Mouse (Mus musculus) G1E (cell line): Measurements from ENCODE around the gene Slc16a12. TPM values are rescaled to one million over a fixed set of nuclear protein-coding genes. Genes with fewer than 3 reads are reported as not detected.

ENCODE experiments used
- ATAC-seq: 2 replicates; pipeline ENCODE4 v1.8.0; 2016; ENCODE audit warnings: mild to moderate bottlenecking; ENCODE audit not compliant: insufficient number of reproducible peaks, poor library complexity, low FRiP score, severe bottlenecking; ENCODE audit errors: extremely low read depth
- DNase-seq: peaks from one replicate; pipeline ENCODE4 v3.0.0; 2012; ENCODE audit warnings: low spot score
- H3K27me3 ChIP-seq: 2 replicates; pipeline ENCODE4 v1.6.1; 2012; ENCODE audit warnings: mild to moderate bottlenecking, low read length, inconsistent platforms; ENCODE audit not compliant: insufficient read depth
- H3K36me3 ChIP-seq: replicated peaks from 2 replicates; pipeline ENCODE3; 2012; ENCODE audit warnings: mild to moderate bottlenecking, inconsistent platforms
- H3K4me1 ChIP-seq: 2 replicates; pipeline ENCODE4 v1.6.1; 2012; ENCODE audit warnings: low read depth, low read length, inconsistent platforms, mixed read lengths; ENCODE audit not compliant: insufficient read depth
- H3K4me3 ChIP-seq: 2 replicates; pipeline ENCODE4 v1.5.1; 2012; ENCODE audit warnings: low read depth, mild to moderate bottlenecking, inconsistent platforms, low read length, moderate library complexity, mixed read lengths
- H3K9me3 ChIP-seq: replicated peaks from 2 replicates; pipeline ENCODE4 v1.6.1; 2012; ENCODE audit warnings: inconsistent platforms
- CTCF ChIP-seq: IDR thresholded peaks from 2 replicates; pipeline ENCODE4 v1.5.1; 2012; ENCODE audit warnings: low read depth, low read length, inconsistent platforms, mixed read lengths
- GATA1 ChIP-seq: IDR thresholded peaks from 2 replicates; pipeline ENCODE4 v1.6.1; 2012; ENCODE audit warnings: borderline replicate concordance, low read length, inconsistent platforms, mixed read lengths
- GATA2 ChIP-seq: IDR thresholded peaks from 2 replicates; pipeline ENCODE4 v1.6.1; 2012; ENCODE audit warnings: low read depth, low read length, inconsistent platforms, borderline replicate concordance
- POLR2AphosphoS5 ChIP-seq: IDR thresholded peaks from 2 replicates; pipeline ENCODE4 v1.6.1; 2012; ENCODE audit warnings: low read depth, low read length, inconsistent platforms; ENCODE audit not compliant: insufficient replicate concordance
- TAL1 ChIP-seq: conservative IDR thresholded peaks from 2 replicates; pipeline ENCODE4 v1.6.1; 2012; ENCODE audit warnings: low read depth, low read length, inconsistent platforms, mixed read lengths
- polyA plus RNA-seq: library from polyadenylated mRNA; stranded (reverse); fragments of >175 nt; gene quantifications from 2 replicates; pipeline ENCODE4 v1.2.3, GENCODE M21; 2012
- total RNA-seq, 2 experiments: library from RNA; stranded (forward) in 1 of 2; stranded (reverse) in 1 of 2; fragments of 200-1000 nt in 1 of 2; fragments of >200 nt in 1 of 2; fragmentation: Nextera tagmentation in 1 of 2; gene quantifications; 2 replicates each; pipeline ENCODE4 v1.2.3; 2014 to 2017

The Slc16a12 gene
- not detected in 2 replicates for total RNA-seq (2014; fragmentation: Nextera tagmentation)
- 0.11 and 0.17 TPM in 2 replicates for total RNA-seq (2017)
- polyA plus RNA-seq = not detected in 2 replicates

DNA sequence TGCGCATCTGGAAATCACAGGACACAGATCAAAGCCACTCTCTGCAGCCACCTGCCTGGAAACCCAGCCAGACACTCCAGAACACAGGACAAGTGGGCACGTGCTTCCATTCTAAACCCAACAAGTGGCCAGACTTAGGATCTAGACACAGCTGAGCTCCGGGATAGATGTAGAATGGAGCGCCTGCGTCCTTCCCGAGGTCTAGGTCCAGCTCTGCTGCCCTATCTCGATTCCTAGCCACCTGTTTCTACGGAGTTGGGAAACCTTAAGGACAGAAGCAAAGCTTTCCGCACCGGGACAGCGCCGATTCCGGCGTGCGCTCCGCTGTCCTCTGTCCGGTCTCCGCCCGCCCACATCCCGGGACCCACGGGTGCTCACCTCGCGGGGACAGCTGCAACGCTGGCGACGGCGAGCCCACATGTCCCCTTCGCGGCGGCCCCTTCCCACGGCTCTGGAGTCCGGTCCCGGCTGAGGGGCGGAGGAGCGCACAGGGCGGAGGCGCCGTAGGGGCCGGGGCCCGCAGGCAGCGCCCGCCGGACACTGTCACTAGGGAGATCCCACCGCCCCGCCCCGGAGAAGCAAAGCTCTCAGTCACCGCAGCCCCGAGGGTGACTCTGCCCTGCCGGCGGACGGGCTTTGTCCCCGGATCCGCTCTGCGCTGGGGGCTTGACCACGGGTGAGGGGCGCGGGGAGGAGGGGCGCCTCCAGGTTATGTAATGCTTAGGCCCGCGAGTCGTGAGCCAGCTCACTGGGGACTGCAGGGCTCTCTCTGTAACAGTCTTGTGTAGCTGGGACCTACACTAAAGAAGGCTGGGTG lies at the start of gene Slc16a12:
TSS of gene Slc16a12 (minus strand) at position 602 of the 817 bp plus-strand sequence.
- no peak within 1 kb of the TSS for H3K4me3 ChIP-seq

DNA sequence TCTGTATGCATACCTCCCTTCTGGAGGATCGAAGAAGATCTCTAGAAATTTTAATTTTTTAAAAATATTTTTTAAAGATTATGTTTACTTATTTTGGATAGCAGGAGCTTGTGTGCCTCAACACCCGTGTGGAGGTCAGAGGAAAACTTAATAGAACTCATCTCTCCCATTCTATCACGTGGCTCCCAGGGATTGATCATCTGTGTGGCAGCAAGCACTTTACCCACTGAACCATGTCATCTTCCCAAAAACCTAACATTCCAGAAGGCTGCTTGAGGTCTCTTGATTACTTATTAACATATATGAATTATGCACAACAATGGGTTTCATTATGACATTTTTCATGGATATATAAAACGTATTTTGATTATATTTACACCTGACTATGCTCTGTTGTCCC lies 49.3 kb upstream of the Slc16a12 start:
- Histone ChIP-seq H3K4me1 (peaks cover 12% of the 10 kb centered on the region), H3K36me3 (no peaks in the 10 kb centered on the region), H3K4me3 (no peak overlapping the region), H3K9me3 (no peaks in the 10 kb centered on the region), H3K27me3 (no peaks in the 10 kb centered on the region; the same call in 1 of the 2 replicates)
- TF ChIP-seq POLR2AphosphoS5 = no peak
- DNase-seq (no peak), ATAC-seq (no peak)

More for the DNA sequence above, at the start of gene Slc16a12:
- Histone ChIP-seq H3K4me1 (no peaks in the 10 kb centered on the region), H3K36me3 (no peaks in the 10 kb centered on the region), H3K9me3 (no peaks in the 10 kb centered on the region), H3K27me3 (peaks cover 5% of the 10 kb centered on the region)
- TF ChIP-seq GATA1 = no peak
- no peak for TF ChIP-seq POLR2AphosphoS5
- TF ChIP-seq GATA2 = no peak
- DNase-seq = no peak
- ATAC-seq = no peak

DNA sequence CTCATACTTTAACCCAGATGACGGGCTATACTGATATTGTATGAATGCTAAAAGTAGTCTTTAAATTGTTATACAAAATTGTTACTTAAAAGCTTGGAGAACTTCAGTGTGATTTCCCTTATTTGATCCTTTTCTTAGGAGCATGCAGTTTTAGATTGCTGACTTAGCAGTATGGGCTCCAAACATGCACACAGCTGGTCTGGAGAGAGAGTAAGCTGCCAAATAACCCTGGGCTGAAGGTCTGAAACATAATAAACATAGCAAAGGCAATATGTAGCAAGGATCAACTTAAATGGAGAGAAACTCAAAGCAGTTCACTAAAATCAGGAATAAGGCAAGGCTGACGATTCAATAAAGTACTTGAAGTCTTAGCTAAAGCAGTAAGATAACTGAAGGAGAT lies 35.4 kb upstream of the Slc16a12 start:
- no peak for DNase-seq
- Histone ChIP-seq H3K36me3 (no peaks in the 10 kb centered on the region), H3K4me3 (no peak overlapping the region), H3K9me3 (no peaks in the 10 kb centered on the region), H3K27me3 (peaks cover 3% of the 10 kb centered on the region; the same call in 1 of the 2 replicates), H3K4me1 (no peaks in the 10 kb centered on the region)
- ATAC-seq = no peak
- TF ChIP-seq POLR2AphosphoS5 (no peak), CTCF (no peak), GATA1 (no peak), TAL1 (no peak), GATA2 (no peak)

DNA sequence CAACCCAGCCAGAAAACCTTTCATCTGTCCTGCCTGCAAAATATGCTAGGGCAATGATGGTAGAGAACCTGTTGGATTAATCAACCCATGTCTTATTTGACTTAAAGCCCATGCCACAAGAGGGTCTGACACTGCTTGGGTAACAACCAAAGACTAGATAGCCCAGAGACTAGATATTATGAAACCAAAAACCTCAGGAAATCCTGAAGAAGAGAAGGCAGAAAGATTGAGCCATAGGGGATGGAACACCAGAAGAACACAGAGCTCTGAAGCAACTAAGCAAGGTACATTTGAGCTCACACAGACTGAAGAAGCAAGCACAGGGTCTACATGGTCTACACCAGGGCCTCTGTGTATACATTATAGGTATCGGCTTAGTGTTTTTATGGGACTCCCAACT lies 31.9 kb upstream of the Slc16a12 start:
- H3K9me3 ChIP-seq = no peaks in the 10 kb centered on the region
- DNase-seq (no peak), ATAC-seq (no peak)
- TF ChIP-seq GATA1 (no peak), CTCF (no peak)
- H3K27me3 ChIP-seq = peaks cover 5% of the 10 kb centered on the region
- H3K4me1 ChIP-seq = no peaks in the 10 kb centered on the region
- H3K36me3 ChIP-seq = no peaks in the 10 kb centered on the region
- H3K4me3 ChIP-seq = no peak overlapping the region

DNA sequence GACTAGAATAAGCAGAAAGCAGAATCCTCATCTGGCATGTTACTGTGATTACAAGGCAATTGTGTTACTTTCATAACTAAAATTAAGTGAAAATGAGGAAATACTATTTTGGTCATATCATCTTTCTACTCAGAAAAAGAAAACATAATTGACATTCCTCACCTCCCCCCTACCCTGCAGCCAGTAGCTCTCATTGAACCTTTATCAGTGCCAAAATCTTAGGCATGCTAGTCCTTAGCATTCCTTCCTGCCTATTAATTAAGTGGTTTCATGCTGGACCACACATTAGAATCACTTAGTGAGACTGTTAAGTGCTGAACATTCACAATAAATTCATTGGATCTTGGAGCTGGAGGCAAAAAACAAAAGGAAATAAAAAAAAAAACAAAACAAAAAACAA lies 31.0 kb upstream of the Slc16a12 start:
- Histone ChIP-seq H3K36me3 (no peaks in the 10 kb centered on the region), H3K9me3 (no peaks in the 10 kb centered on the region), H3K4me1 (no peaks in the 10 kb centered on the region), H3K4me3 (no peak overlapping the region), H3K27me3 (peaks cover 5% of the 10 kb centered on the region)
- DNase-seq (no peak), ATAC-seq (no peak)
- no peak for TF ChIP-seq GATA1
- TF ChIP-seq POLR2AphosphoS5 = no peak
- TF ChIP-seq CTCF = no peak

DNA sequence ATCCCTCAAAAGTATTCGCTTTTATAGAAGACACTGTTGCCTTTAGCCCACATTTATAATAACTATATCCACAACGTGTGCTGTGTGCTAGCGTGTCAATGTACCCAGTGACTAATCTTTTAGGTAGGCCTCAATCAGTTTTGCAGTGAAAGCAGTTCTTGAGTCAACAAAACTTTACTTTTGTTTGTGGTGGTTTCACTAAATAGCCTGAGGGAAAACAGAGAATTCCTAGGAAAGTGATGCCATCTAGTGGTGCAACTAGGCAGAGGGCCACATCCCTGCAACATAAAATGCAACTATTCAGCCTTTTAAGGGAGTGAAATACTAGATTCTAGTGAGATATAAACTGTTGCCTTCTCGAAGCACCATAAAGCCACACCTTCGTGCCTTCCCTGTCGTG lies 25.7 kb upstream of the Slc16a12 start:
- TF ChIP-seq TAL1 = no peak
- no peak for TF ChIP-seq GATA1
- peak; percentile 26; the same call in 1 of the 2 replicates for TF ChIP-seq CTCF
- TF ChIP-seq POLR2AphosphoS5 = no peak
- ATAC-seq (no peak), DNase-seq (no peak)
- H3K9me3 ChIP-seq = no peaks in the 10 kb centered on the region
- H3K4me3 ChIP-seq = no peak overlapping the region
- H3K36me3 ChIP-seq = no peaks in the 10 kb centered on the region
- peaks cover 3% of the 10 kb centered on the region for H3K27me3 ChIP-seq
- H3K4me1 ChIP-seq = no peaks in the 10 kb centered on the region

DNA sequence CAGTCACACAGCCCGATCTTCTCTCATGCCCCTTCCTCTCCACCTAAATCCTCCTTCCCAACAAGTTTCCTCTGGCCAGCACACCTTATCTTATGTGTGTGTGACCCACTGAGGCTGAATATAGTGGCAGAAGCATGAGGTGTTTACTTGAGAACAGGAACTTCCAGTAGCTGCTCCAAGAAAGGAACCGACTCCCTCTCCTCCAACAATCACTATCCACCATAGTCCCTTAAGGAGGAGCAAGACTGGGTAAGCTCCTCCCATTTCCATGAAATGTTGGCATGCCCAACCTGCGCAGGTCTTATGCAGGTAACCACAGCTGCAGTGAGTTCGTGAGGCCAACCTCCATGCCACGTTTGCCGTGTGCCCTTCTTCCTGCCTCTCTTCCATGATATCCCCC lies 23.7 kb upstream of the Slc16a12 start:
- ATAC-seq = no peak
- no peak overlapping the region for H3K4me3 ChIP-seq
- no peaks in the 10 kb centered on the region for H3K36me3 ChIP-seq
- no peak for DNase-seq
- no peak for TF ChIP-seq POLR2AphosphoS5
- no peak for TF ChIP-seq GATA1
- no peak for TF ChIP-seq GATA2
- no peak for TF ChIP-seq CTCF
- TF ChIP-seq TAL1 = no peak
- no peaks in the 10 kb centered on the region for H3K4me1 ChIP-seq
- no peaks in the 10 kb centered on the region for H3K9me3 ChIP-seq
- H3K27me3 ChIP-seq = no peaks in the 10 kb centered on the region; the same call in 1 of the 2 replicates
